Mouse (Mus musculus) lung, adult 18-20 months (tissue): ENCODE results near the gene Slc5a9.
"Not testable (repeated sequence)": the region's sequence is repeated elsewhere in the genome, so short reads cannot be mapped to it uniquely, and the experiment has no call there.

ENCODE experiments used
- DNase-seq, 2 experiments: peaks; one replicate each; pipeline ENCODE4 v3.0.0; 2022; ENCODE audit warnings: mixed read lengths in 2 of 2

The Slc5a9 gene

GRCm38 (mm10) chr4:111902775-111903174, at the start of gene Slc5a9:
Gene Slc5a9 (minus strand): TSS chr4:111902918.
- peak in 1 of 2 experiments; percentile 13 for DNase-seq

- DNase-seq = no peak
Observed at GRCm38 (mm10) chr4:111919092-111919491, 16.4 kb upstream of the Slc5a9 start, which contains the start of gene Skint8. Gene Skint8 (plus strand): TSS chr4:111919392.

- DNase-seq = peak in 1 of 2 experiments; percentile 6
Observed at GRCm38 (mm10) chr4:111907926-111908325, 5.2 kb upstream of the Slc5a9 start.

- peak in 1 of 2 experiments; percentile 16 for DNase-seq
Observed at GRCm38 (mm10) chr4:111901473-111901872, 1.2 kb downstream of the Slc5a9 start.

- not testable (repeated sequence) for DNase-seq
Observed at GRCm38 (mm10) chr4:111900491-111900890, 2.2 kb downstream of the Slc5a9 start.

- DNase-seq = no peak
Observed at GRCm38 (mm10) chr4:111898566-111898965, 4.2 kb downstream of the Slc5a9 start.

GRCm38 (mm10) chr4:111897755-111898154, 5.0 kb downstream of the Slc5a9 start:
- no peak for DNase-seq

GRCm38 (mm10) chr4:111892138-111892537, 10.6 kb downstream of the Slc5a9 start:
- no peak for DNase-seq

GRCm38 (mm10) chr4:111886607-111887006, 16.1 kb downstream of the Slc5a9 start:
- DNase-seq = peak; percentile 66 to 71

- DNase-seq = peak; percentile 49 to 56
Observed at GRCm38 (mm10) chr4:111886018-111886417, 16.7 kb downstream of the Slc5a9 start.

GRCm38 (mm10) chr4:111883543-111883942, 19.2 kb downstream of the Slc5a9 start:
- no peak for DNase-seq

GRCm38 (mm10) chr4:111880112-111880875, 22.4 kb downstream of the Slc5a9 start:
- no peak for DNase-seq

GRCm38 (mm10) chr4:111867743-111868401, 34.8 kb downstream of the Slc5a9 start:
- no peak for DNase-seq

GRCm38 (mm10) chr4:111866701-111867100, 36.0 kb downstream of the Slc5a9 start:
- DNase-seq = no peak

GRCm38 (mm10) chr4:111852626-111853025, 50.1 kb downstream of the Slc5a9 start:
- DNase-seq = no peak

- no peak for DNase-seq
Observed at GRCm38 (mm10) chr4:111838882-111839281, 63.8 kb downstream of the Slc5a9 start.
